Mouse (Mus musculus) liver, embryonic 12.5 days (tissue): ENCODE measurements around the gene Tsc1. TPM values are rescaled to one million over a fixed set of nuclear protein-coding genes. Genes with fewer than 3 reads are reported as not detected.

Experiments used
- microRNA-seq: library from miRNA; unstranded; fragments of <30 nt; microRNA quantifications from one replicate; pipeline ENCODE4, GENCODE M21; 2017
- polyA plus RNA-seq: library from polyadenylated mRNA; unstranded; fragments of >200 nt; fragmentation: Nextera tagmentation; extraction: Ambion mirVana; gene quantifications from 2 replicates; pipeline ENCODE4 v1.2.1, GENCODE M21; 2016

The Tsc1 gene
- polyA plus RNA-seq, 1 experiment from 2014 or later, result 13.6 TPM

Small RNA genes within 50 kb of the gene (microRNA-seq; reads per million reads assigned to microRNA genes)
- not detected for gene Gm22824
- gene Mir3088, result 2.8 reads per million

Other genes with a start within 250 kb of the Tsc1 start
- gene Ppp1r26, start 194.4 kb upstream of the Tsc1 start, polyA plus RNA-seq, result 0.37 and 0.42 TPM in 2 replicates
- not detected in 2 replicates for gene 1700007K13Rik, start 174.9 kb upstream of the Tsc1 start, polyA plus RNA-seq
- 39.8 and 41.0 TPM in 2 replicates for gene Mrps2, start 173.2 kb upstream of the Tsc1 start, polyA plus RNA-seq
- gene Gbgt1, start 144.3 kb upstream of the Tsc1 start, polyA plus RNA-seq, result 0.37 and 0.39 TPM in 2 replicates
- 0.64 and 0.71 TPM in 2 replicates for gene Gm10134, start 135.1 kb upstream of the Tsc1 start, polyA plus RNA-seq
- gene Ralgds, start 128.1 kb upstream of the Tsc1 start, polyA plus RNA-seq, result 4.3 and 5.5 TPM in 2 replicates
- not detected in 2 replicates for gene Cel, start 77.8 kb upstream of the Tsc1 start, polyA plus RNA-seq
- 24.9 and 26.3 TPM in 2 replicates for gene Gtf3c5, start 57.5 kb upstream of the Tsc1 start, polyA plus RNA-seq
- 117 and 121 TPM in 2 replicates for gene Gfi1b, start 19.2 kb upstream of the Tsc1 start, polyA plus RNA-seq
- gene Spaca9, start 58.5 kb downstream of the Tsc1 start, polyA plus RNA-seq, result 1.9 and 2.6 TPM in 2 replicates
- 0.14 and 0.35 TPM in 2 replicates for gene Ak8, start 58.9 kb downstream of the Tsc1 start, polyA plus RNA-seq
- 13.2 TPM in 2 replicates for gene Gtf3c4, start 199.1 kb downstream of the Tsc1 start, polyA plus RNA-seq
- gene Ddx31, start 199.2 kb downstream of the Tsc1 start, polyA plus RNA-seq, result 11.8 and 11.9 TPM in 2 replicates